Mouse (Mus musculus) liver, adult (tissue): ENCODE measurements around the gene Aatk.

Source experiments
- GATA4 ChIP-seq: IDR thresholded peaks from 2 replicates; pipeline ENCODE4 v1.6.1; 2014; ENCODE audit warnings: mild to moderate bottlenecking, low read length; ENCODE audit not compliant: insufficient replicate concordance

Aatk gene

DNA sequence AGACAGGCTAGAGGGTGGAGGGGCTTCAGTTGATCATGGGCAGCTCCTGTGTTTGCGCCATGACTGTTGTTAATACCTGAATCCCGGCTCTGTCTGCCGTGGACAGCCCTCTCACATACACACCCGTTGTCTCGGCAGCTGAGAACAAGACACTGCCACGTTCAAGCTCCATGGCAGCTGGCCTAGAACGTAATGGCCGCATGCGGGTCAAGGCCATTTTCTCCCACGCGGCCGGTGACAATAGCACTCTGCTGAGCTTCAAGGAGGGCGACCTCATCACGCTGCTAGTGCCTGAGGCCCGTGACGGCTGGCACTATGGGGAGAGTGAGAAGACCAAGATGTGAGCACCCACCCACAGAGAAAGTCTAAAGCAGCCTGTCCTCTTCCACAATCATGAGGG lies 49.6 kb downstream of the Aatk start:
- TF ChIP-seq GATA4 = no peak

DNA sequence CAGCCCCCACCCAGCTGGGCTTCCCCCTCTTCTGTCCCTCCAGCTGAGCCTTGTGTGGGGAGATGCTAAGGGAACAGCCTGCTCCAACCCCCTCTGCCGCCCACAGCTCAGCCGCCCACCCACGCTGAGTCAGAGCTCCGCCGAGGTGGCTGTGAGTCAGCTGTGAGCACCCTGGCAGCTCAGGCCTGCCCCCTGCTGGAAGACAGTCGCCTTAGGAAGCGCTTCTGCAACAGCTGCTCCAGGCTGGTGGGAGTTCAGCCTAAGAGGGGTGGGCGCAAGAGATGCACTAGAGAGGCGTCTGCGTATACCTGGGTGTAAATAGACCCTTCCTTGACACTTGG lies 55.7 kb downstream of the Aatk start:
- no peak for TF ChIP-seq GATA4

DNA sequence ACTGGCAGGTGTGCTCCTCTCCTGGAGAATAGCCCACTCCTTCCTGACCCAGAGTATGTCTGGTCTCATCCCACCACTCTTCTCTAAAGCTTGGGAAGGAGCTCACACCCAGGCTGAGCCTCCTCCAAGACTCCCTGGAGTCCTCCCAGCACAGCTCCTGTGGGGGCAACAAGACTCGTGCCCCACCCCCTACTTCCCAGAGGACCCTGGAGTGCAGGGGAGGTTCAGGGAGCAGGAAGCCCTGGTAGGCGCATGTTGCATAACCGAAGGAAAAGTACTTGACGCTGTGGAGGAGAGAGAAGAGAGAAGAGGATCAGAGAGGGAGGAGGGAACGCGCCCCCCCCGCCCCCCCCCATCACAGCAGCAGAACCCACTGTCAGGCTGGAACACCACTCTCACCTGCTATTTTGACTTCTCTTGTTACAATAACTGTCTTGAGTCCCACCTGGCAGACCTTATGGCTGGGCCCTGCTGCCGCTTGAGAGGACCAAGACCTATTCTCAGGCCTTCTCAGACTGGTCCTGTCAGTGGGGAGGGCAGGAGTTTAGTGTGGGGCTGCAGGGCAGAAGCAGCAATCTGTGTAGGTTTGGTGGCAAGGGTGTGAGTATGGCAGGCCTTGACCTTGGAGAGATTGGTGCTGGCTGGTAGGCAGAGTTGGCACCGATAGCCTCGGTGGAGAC lies 56.2 kb downstream of the Aatk start:
- no peak for TF ChIP-seq GATA4

DNA sequence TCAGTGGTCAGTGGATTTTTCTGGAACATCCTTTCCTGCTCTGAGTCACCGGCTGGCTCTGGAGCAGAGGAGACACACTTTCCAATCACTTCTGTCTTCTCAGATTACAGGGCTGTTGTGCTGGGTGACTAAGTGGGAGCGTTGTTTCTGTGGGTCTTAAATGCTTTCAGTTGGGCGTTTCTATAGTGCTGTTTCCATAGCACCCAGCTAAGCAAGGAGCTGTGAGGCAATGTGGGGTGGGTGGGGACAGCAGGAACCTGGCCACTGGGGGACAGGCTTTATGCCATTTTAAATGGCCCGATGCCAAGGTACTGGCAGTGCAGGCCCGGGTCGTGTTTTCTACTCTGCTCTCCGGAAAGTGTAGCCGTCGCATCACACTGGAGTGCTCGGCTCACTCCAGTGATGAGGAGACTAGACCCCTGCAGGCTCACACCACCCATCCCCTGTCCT lies 57.8 kb downstream of the Aatk start:
- TF ChIP-seq GATA4 = no peak

DNA sequence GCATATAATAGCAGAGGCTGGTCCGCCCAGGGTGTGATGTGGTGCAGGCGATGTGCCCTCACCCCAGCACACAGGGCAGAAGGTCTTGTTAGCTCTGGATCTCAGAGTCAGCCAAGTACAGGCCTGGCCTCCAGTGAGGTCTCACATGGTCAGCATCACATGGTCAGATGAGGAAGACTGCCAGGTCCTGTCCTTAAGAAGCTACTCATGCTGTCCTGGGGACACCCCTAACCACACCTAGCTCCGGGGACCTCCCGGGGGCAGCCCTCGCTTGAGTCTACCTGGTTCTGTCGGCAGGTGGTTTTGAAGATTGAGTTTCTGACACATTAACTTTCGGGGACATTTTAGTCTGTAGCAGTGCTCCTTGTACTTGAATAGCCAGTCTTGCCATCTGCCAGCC lies 58.6 kb downstream of the Aatk start:
- no peak for TF ChIP-seq GATA4

DNA sequence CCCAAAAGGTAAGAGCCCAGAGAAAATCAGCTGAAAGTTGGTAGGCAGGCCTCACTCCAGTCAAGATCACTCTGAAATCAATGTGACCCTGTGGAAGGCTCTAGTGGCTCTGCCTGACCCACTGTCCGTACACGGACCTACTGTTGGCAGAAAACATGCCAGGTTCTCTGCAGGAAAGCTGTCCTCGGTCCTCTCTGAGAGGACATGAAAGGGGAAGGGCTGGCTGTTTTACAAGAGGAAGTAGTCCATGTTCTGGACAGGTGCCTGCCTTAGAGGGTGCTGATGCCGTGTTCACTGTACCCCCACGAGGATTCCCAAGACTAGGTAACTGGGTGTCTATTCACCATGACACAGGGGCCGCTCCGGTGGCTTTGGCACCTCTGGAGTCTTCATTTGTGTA lies 59.1 kb downstream of the Aatk start:
- no peak for TF ChIP-seq GATA4

DNA sequence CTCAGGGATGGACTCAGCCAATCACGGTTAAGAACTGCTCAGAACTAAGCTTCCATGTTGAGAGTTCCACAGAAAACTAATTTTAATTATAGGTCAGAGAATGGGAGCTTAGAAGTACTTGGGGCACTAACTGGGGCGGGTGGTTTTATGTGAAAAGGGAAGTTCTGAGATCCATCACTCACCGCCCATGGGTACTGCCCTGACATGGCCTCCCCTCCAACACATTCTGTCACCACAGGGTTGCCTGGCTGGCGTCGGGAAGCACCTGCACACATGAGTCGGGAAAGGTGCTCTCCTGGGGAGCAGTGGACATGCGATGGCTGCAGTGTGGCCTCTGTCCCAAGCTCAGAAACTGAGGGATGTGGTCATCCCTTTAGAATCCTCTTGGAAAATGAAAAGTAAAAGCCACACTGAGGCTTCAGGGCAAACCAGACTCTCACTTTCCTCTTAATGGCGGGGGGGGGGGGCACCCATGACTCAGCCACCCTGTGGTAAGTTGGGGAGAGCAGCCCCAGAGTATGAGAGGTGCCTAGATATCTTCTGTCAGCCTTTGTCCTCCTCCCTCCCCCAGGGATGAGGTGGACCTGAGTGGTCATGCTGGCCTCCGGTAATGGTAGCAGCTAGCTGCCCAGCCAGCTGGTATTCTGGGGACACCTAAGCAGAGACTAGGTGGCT lies 60.1 kb downstream of the Aatk start:
- TF ChIP-seq GATA4 = no peak

DNA sequence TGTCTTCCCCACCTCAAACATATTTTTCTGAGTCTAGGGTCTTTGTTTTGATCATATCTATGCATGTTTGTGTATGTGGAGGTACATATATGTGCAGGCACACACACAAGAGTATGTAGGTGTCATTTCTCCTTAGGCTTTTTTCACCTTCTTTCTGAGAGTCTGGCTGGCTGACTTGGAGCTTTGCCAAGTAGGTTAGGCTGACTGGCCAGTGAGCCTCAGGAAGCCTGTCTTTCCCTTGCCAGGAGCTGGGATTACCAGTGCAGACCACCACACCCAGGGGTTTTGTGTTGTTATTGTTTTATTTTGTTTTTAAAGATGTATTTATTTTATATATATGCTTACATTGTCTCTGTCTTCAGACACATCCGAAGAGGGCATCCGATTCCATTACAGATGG lies 63.8 kb downstream of the Aatk start:
- TF ChIP-seq GATA4 = no peak

DNA sequence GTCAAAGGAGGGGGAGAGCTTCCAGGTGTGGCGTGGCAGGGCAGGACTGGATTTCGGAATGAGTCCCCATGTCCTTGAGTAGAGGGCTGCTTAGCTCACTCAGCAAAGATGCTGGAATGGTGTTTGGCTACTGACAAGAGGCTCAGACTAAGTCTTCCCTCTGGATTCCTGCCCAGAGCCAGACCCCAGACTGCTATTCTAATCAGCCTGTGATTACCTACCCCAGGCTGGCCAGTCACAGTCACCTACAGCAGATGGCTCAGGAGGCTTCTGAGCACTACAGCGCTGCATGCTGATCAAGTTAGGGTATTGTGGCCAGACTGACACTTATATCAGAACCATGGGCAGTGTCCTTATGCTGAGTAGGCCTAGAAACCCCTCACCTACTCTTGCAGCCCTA lies 64.7 kb downstream of the Aatk start:
- no peak for TF ChIP-seq GATA4

DNA sequence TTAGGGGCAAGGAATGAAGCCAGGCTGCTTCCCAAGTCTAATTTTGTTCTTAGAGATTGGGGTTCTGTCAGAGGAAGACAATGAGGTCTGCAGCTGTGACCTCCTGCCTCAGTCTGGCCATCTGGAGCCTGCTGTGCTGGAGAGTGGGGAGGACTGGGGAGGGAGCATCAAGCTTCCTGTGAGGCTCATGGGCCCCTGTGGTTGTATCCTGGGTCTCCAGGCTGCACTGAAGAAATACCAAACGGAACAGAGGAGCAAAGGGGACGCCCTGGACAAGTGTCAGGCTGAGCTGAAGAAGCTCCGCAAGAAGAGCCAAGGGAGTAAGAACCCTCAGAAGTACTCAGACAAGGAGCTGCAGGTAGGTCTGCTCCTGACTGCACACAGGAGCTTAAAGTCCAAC lies 65.2 kb downstream of the Aatk start:
- TF ChIP-seq GATA4 = no peak

DNA sequence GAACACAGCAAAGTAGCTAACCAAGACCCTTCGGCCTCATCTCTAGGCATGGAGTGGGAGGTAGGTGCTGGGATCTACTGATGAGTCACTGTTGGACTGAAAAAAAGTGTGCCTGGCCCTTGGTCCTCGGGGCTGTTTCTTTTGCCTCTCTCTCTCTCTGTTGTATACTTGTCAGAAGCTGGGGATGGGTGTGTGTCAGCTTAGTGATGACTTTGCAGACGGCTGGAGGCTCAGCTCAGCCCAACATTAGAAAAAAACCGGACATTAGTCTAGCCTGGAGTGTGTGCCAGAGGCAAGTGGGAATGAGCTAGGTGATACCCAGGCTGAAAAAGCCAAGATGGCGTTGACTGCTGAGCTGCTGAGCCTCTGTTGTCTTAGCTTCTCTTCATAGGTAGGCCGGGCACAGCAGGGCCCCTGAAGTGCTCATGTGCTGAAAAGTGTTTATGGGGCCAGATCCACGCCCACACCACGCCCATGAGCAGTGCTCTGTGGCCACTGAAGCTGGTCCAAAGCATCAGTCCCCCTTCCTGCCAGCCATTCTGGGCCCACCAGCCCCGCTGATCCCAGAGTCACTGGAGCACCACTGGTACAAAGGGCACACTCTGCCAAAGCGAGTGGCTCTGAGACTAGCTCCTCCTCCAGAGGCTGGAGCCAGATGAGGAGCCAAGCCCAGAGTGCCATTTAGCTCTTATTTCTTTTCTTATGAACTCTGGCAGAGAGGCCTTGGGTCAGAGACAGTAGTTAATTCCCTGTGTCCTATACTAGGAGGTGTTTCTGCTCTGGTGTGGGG lies 67.2 kb downstream of the Aatk start:
- no peak for TF ChIP-seq GATA4

DNA sequence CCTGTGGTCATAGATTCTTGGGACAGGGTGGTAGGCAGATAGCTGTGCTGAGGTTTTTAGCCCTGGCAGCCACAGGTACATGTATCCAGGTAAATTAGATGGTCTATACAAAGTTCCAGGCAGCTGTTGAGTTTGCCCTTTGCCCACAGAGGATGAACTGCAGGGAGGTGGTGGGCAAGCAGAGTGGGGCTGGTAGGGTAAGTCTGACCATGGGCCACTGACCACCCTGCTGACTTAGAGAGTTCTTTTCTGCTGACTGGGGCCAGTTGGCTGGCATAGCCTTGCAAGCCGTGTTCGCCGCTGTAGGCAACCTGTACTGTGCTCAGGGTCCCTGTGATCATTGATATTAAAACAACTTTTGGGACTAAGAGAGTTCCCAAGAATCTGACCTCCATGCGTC lies 68.3 kb downstream of the Aatk start:
- no peak for TF ChIP-seq GATA4

DNA sequence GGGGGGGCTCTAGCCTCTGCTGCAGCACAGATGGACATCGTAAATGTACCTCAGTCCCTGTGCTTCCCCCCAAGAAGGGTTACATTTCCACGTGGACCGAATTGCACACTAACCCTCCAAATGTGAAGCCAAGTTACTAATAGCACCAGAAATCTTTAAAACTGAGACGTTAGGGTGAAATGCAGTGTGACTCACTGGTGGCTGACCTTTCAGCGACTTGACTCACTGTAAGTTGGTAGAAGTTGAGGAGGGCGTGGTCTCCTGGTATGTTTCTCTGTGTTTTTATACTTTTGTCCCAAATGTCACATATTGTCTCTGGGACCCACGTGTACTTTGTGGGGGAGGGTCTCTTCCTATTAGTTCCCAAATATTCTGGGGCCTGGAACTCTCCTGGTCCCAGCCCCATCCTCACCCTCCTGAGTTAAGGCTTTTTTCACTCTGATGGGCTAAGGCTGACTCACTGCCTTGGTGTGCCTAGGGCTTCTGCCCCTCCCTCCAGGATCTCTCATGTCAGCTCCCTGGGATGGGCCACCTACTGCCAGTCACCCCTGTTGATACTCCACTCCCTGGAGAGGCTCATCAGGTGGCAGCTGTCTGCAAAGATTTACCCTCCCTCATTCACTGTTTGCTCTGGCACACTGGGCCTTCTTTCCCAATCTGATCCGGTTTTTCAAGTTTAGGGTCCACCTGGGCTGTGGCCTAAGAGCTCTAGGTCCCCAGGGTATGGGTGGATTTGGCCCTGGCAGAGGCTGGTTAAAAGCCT lies 71.0 kb downstream of the Aatk start:
- no peak for TF ChIP-seq GATA4

DNA sequence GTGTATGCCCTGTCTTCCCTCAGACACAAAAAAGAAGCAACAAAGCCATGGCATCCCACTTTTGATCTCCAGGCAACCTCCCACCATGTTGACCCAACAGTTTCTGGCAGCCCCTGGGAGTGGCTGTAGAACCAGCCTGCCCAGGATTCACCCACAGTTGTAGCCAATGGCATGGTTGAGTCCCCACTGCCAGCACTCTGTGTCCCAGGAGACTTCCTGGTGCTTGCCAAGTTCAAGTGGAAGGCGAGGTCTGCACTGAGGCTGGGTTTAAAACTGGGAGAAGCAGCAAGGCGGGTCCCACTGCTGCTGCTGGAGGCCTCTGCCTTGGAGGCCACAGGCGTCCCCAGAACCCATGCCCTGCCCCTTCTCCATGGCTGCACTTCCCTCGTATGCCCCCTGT lies 73.2 kb downstream of the Aatk start:
- TF ChIP-seq GATA4 = no peak

DNA sequence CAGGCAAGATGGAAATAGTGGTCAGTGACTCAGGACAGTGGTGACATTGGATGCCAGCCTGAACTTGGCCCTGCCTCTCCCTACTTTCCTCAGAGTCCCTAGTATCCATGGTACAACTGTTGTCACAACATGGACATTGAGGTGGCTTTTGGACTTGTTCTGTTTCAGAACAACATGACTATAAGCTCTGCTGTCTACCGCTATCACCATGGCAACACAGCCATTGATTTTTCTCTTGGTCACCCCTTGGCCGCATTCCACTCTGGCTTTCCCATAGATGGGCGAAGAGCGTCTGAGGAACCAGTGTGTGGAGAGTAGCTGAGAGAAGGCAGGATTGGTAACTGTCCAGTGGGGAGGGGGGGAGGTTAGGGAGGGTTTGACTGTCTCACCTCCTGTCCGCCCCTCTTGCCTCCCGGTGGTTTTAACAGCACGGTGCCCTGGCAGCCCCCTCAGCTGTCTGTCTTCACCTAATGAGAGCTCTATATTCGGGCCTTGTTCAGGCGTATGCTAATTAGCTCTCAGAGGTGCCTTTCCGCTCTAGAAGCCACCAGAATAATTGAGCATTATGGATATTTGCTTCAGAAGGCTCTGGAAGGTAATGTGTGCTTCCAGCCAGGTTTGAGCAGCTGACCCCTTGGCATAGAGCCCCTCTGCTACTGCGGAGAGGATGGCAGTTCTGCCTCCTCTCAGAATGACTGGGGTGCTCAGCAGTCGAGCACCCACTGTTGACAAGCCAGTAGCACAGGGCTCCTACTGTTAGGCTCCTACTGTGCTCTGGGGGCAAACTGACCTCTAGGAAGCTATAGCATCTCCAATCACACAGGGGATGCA lies 76.7 kb downstream of the Aatk start:
- TF ChIP-seq GATA4 = no peak

DNA sequence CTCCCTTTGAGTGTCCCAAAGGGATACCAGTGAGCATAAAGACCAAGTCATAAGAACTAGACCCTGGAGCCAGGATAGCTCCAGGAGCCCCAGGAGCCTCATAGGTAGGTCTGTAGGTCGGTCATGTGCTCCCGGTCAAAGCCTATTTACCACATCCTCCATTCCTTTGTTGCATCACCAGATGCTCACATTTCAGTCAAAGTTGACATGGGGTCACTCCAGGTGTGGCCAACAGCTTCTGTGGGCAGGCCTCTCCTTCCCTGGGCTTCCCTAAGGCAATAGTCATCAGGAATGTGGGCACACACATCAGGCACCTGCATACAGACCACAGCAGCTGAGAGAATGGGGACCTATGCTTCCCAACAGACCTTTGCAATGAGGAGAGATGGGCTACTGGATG lies 79.1 kb downstream of the Aatk start:
- no peak for TF ChIP-seq GATA4
